In genomic region chr1:181863431-181863830, GRCm38 (mm10) we compare ENCODE assay signal across 24 mouse cellular contexts. TPM values are rescaled to one million over a fixed set of nuclear protein-coding genes. Genes with fewer than 3 reads are reported as not detected.
A peak's percentile ranks its signal among the peaks of the same experiment; 100 is the strongest.
DNase-seq lines count a peak whose midpoint lies in the region; ATAC-seq and TF ChIP-seq lines count a peak whose summit lies in the region.
"Had no signal": no experiment of that assay in that cellular context is flagged by ENCODE, and none has a peak within 500 bp of the region (broad histone marks: within the 10 kb centered on the region; RNA-seq: fewer than 3 reads in every experiment).

No protein-coding gene starts in this region.

- peak overlapping the region; percentile 57; the same call in 1 of the 2 replicates for H3K27ac ChIP-seq in intestine, embryonic 15.5 days
- H3K27ac ChIP-seq in intestine, postnatal 0 days (ENCODE audit: low read depth, low read length), result no peak overlapping the region
- H3K27ac ChIP-seq: embryonic facial prominence, embryonic 10.5 days; forebrain, embryonic 15.5 days; heart, adult 2 months; heart, embryonic 15.5 days; hindbrain, embryonic 10.5 days; hindbrain, embryonic 14.5 days had no signal

- no peak for TF ChIP-seq CTCF in intestine, postnatal 0 days (IDR thresholded peaks at IDR 0.05; ENCODE audit: low read depth)

- peaks cover 12% of the 10 kb centered on the region for H3K4me1 ChIP-seq in intestine, embryonic 15.5 days (replicated peaks)
- 0 out of 2 replicates have a peak, but pooled peaks cover 5% of the 10 kb centered on the region for H3K4me1 ChIP-seq in intestine, postnatal 0 days (replicated peaks; ENCODE audit: control insufficient read depth, insufficient read depth, low read length)
- H3K4me1 ChIP-seq: forebrain, embryonic 15.5 days had no signal

- H3K9ac ChIP-seq in intestine, embryonic 15.5 days, result no peak overlapping the region
- H3K9ac ChIP-seq in intestine, postnatal 0 days (ENCODE audit: low read depth, low read length), result no peak overlapping the region
- H3K9ac ChIP-seq: forebrain, embryonic 15.5 days; heart, embryonic 15.5 days; hindbrain, embryonic 14.5 days had no signal

- no peak for ATAC-seq in intestine, embryonic 15.5 days
- no peak for ATAC-seq in intestine, postnatal 0 days
- ATAC-seq: activated CD4-positive, CD25-positive, alpha-beta regulatory T cell, adult 4 months; forebrain, embryonic 15.5 days had no signal

- H3K9me3 ChIP-seq in intestine, embryonic 15.5 days, result no peaks in the 10 kb centered on the region
- H3K9me3 ChIP-seq in intestine, postnatal 0 days (ENCODE audit: control insufficient read depth), result no peaks in the 10 kb centered on the region
- H3K9me3 ChIP-seq: embryonic facial prominence, embryonic 10.5 days; forebrain, embryonic 15.5 days; G1E; heart, embryonic 15.5 days; hindbrain, embryonic 10.5 days had no signal

- H3K4me2 ChIP-seq in intestine, embryonic 15.5 days (replicated peaks), result no peak overlapping the region
- no peak overlapping the region for H3K4me2 ChIP-seq in intestine, postnatal 0 days (replicated peaks; ENCODE audit: low read depth)
- H3K4me2 ChIP-seq: forebrain, embryonic 15.5 days; heart, embryonic 11.5 days; heart, embryonic 15.5 days; hindbrain, embryonic 14.5 days had no signal

- peak; percentile 56 for DNase-seq in naive thymus-derived CD4-positive, alpha-beta T cell, adult 2 months (ENCODE audit: low read depth)
- peak; percentile 57 for DNase-seq in thymus, postnatal 0 days (ENCODE audit: low spot score)
- peak; percentile 61 for DNase-seq in thymus, postnatal 4 days
- DNase-seq in testis, postnatal 10 days (ENCODE audit: low spot score), result no peak
- DNase-seq in left cerebral cortex, adult 11 months (ENCODE audit: low spot score), result no peak
- no peak for DNase-seq in heart, adult 18-20 months
- DNase-seq: adrenal gland, postnatal 25 days; cerebellum, adult 18-20 months; cerebellum, adult 9-11 months; cerebellum, postnatal 36 days; gastrocnemius, postnatal 25 days; heart, adult 2 months had no signal

- no peaks in the 10 kb centered on the region for H3K36me3 ChIP-seq in intestine, embryonic 15.5 days
- H3K36me3 ChIP-seq in intestine, postnatal 0 days (ENCODE audit: control insufficient read depth, insufficient read depth), result no peaks in the 10 kb centered on the region
- H3K36me3 ChIP-seq: embryonic facial prominence, embryonic 10.5 days; forebrain, embryonic 10.5 days; forebrain, embryonic 15.5 days; G1E; heart, embryonic 15.5 days; hindbrain, embryonic 10.5 days had no signal

- 33% methylated on average over 8 of the region's 8 CpGs for WGBS in intestine, embryonic 15.5 days
- WGBS in intestine, postnatal 0 days, result 37% methylated on average over 8 of the region's 8 CpGs

- no peaks in the 10 kb centered on the region for H3K27me3 ChIP-seq in intestine, embryonic 15.5 days (replicated peaks)
- H3K27me3 ChIP-seq in intestine, postnatal 0 days (replicated peaks; ENCODE audit: control insufficient read depth, insufficient read depth, low read length), result no peaks in the 10 kb centered on the region
- H3K27me3 ChIP-seq: CH12.LX; forebrain, embryonic 15.5 days; heart, embryonic 15.5 days had no signal

- H3K4me3 ChIP-seq in intestine, embryonic 15.5 days (replicated peaks), result no peak overlapping the region
- H3K4me3 ChIP-seq in intestine, postnatal 0 days (ENCODE audit: low read depth, low read length), result no peak overlapping the region
- H3K4me3 ChIP-seq: embryonic facial prominence, embryonic 10.5 days; forebrain, embryonic 10.5 days; forebrain, embryonic 15.5 days; heart, adult 2 months; heart, embryonic 15.5 days; hindbrain, embryonic 10.5 days had no signal

RNA-seq across cellular contexts. Expression of gene Lbr, which starts 20.6 kb away (rescaled TPM):
- polyA plus RNA-seq in intestine, embryonic 15.5 days (2015; fragmentation: Nextera tagmentation; extraction: Ambion mirVana), result 138 and 156 TPM in 2 replicates
- polyA plus RNA-seq in intestine, postnatal 0 days (2015; fragmentation: Nextera tagmentation; extraction: Ambion mirVana), result 34.4 and 37.7 TPM in 2 replicates
- polyA plus RNA-seq in thymus, postnatal 0 days (2015; fragmentation: Nextera tagmentation; extraction: Ambion mirVana), result 352 and 361 TPM in 2 replicates
- total RNA-seq in heart, adult 18-20 months (2021), result 10 to 100 TPM; 21.1 to 21.7 TPM

Comparison
In these comparisons a context has a peak if more than half of its experiments do, and no peak if none do; other contexts are left out.
1. DNase-seq: peak in naive thymus-derived CD4-positive, alpha-beta T cell, adult 2 months (single experiment), thymus, postnatal 0 days (single experiment) and thymus, postnatal 4 days (single experiment); none in testis, postnatal 10 days (single experiment), left cerebral cortex, adult 11 months (single experiment) and heart, adult 18-20 months (0 of 2).